Mouse (Mus musculus) kidney, adult 9 months (tissue): ENCODE results near the gene Kcnn3.

Source experiments
- DNase-seq: peaks from one replicate; pipeline ENCODE4 v3.0.0; 2022

The Kcnn3 gene

GRCm38 (mm10) chr3:89519894-89520293 is at the start of gene Kcnn3:
Kcnn3 (plus strand) TSS chr3:89520164.
- peak; percentile 79 for DNase-seq

- no peak for DNase-seq
These were observed 47.7 kb upstream of the Kcnn3 start for GRCm38 (mm10) chr3:89472280-89472679.

- no peak for DNase-seq
These were observed 46.1 kb upstream of the Kcnn3 start for GRCm38 (mm10) chr3:89473838-89474237.

- no peak for DNase-seq
These were observed 40.9 kb upstream of the Kcnn3 start for GRCm38 (mm10) chr3:89479055-89479454.

- no peak for DNase-seq
These were observed 38.5 kb upstream of the Kcnn3 start for GRCm38 (mm10) chr3:89481488-89481887.

- no peak for DNase-seq
These were observed 37.7 kb upstream of the Kcnn3 start for GRCm38 (mm10) chr3:89482249-89482648.

GRCm38 (mm10) chr3:89484766-89485524 is 35.0 kb upstream of the Kcnn3 start:
- DNase-seq, result peak; percentile 76

- no peak for DNase-seq
These were observed 33.9 kb upstream of the Kcnn3 start for GRCm38 (mm10) chr3:89486111-89486510.

- no peak for DNase-seq
These were observed 32.9 kb upstream of the Kcnn3 start for GRCm38 (mm10) chr3:89486916-89487702.

- DNase-seq, result no peak
These were observed 29.2 kb upstream of the Kcnn3 start for GRCm38 (mm10) chr3:89490790-89491189.

GRCm38 (mm10) chr3:89491559-89491958 is 28.4 kb upstream of the Kcnn3 start:
- no peak for DNase-seq

- peak; percentile 83 for DNase-seq
These were observed 27.2 kb upstream of the Kcnn3 start for GRCm38 (mm10) chr3:89492701-89493151.

GRCm38 (mm10) chr3:89494630-89495029 is 25.3 kb upstream of the Kcnn3 start:
- no peak for DNase-seq

GRCm38 (mm10) chr3:89496366-89496765 is 23.6 kb upstream of the Kcnn3 start:
- no peak for DNase-seq

GRCm38 (mm10) chr3:89499696-89500095 is 20.3 kb upstream of the Kcnn3 start:
- no peak for DNase-seq

- DNase-seq, result no peak
These were observed 18.5 kb upstream of the Kcnn3 start for GRCm38 (mm10) chr3:89501486-89501885.

GRCm38 (mm10) chr3:89502551-89502950 is 17.4 kb upstream of the Kcnn3 start:
- no peak for DNase-seq

GRCm38 (mm10) chr3:89508041-89508440 is 11.9 kb upstream of the Kcnn3 start:
- no peak for DNase-seq

- DNase-seq, result no peak
These were observed 9.0 kb upstream of the Kcnn3 start for GRCm38 (mm10) chr3:89510979-89511378.

GRCm38 (mm10) chr3:89511400-89511799 is 8.6 kb upstream of the Kcnn3 start:
- no peak for DNase-seq

GRCm38 (mm10) chr3:89512225-89512624 is 7.7 kb upstream of the Kcnn3 start:
- DNase-seq, result no peak

- DNase-seq, result no peak
These were observed 4.5 kb upstream of the Kcnn3 start for GRCm38 (mm10) chr3:89515444-89515843.

GRCm38 (mm10) chr3:89516321-89516720 is 3.6 kb upstream of the Kcnn3 start:
- no peak for DNase-seq
